Mouse (Mus musculus): ENCODE results near the gene Dld. TPM values are rescaled to one million over a fixed set of nuclear protein-coding genes. Genes with fewer than 3 reads are reported as not detected.

Gene Dld
- 77.8 TPM for polyA plus RNA-seq (2017; shearing (Covaris generic))

DNA sequence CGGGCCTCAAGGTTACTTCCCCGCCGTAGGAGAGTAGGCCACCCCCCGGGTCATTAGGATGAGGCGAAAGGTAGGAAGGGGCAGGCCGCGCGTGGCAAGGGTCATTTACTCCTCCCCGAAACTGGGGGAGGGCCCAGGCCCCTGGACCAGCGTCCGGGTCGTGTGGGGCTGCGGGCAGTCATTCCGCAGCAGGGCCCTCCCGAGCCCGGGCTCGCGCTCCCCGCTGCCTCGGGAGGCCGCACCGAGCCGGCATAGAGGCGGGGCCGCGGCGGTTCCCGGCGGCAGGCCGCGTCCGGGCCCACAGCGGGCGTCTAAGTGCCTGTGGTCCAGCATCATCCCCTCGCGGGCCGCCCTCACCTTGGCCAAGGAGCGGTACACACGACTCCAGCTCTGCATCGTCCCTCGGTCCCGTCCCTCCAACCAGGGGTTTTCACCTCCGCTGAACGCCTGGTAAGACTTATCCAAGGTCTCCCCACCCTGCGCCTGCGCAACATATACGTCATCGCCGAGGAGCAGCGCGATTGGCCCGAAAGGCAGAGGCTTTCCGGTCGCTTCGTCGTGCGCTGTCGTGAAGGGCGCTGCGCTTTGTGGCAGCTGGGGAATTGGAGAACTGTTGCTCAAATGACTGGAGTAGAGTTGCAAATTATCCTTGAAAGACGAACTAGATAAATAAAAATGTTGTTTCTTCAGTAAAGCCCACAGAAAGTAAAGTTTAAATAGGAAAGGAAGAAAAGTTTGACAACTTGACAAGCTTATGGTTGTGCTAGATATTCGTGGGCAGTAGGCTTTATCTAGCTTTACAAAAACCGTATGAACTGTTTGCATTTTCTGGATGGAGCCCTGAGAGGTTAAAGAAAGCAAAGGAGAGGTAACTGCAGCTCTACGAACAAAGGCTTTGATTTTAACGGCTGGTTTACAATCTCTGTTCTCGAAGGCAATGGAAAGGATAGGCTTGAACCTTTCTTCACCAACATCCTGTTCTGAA, at the start of gene Dld:
Dld (minus strand) TSS at position 510 of the 985 bp plus-strand sequence.

DNA sequence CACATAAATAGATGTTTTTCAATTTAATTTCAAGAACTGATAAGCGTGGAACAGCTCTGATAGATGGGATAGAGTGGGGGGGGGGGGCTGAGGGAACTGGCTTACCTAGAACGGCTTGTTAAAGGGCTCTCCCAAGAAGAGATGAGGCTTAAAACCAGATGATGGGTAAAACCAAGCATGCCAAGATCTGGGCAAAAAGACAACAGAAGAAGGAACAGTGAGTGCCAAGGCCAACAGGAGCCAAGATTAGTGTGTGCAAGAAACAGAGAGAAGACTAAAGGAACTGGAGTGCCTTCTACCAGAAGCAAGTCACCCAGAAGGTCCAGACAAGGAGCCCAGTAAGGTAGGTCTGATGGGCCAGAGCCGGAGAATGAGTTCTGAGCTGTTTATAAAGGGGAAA, 39.3 kb upstream of the Dld start, which contains the start of gene Slc26a3:
Slc26a3 (plus strand) TSS at position 301 of the 400 bp plus-strand sequence.

Other genes starting within 250 kb of the Dld start
- gene Gm6993, start 110.7 kb downstream of the Dld start, polyA plus RNA-seq (2017; shearing (Covaris generic)), result not detected
- not detected for gene Lamb1, start 86.2 kb downstream of the Dld start, polyA plus RNA-seq (2017; shearing (Covaris generic))
- 0.51 TPM for gene Slc26a3, start 39.4 kb upstream of the Dld start, polyA plus RNA-seq (2017; shearing (Covaris generic))
- 35.2 TPM for gene Cbll1, start 148.2 kb upstream of the Dld start, polyA plus RNA-seq (2017; shearing (Covaris generic))
- 0.35 TPM for gene Slc26a4, start 208.5 kb upstream of the Dld start, polyA plus RNA-seq (2017; shearing (Covaris generic))